Mouse (Mus musculus): ENCODE data around the gene Cd151.

Cd151 gene

GRCm38 (mm10) chr7:141475805-141476158, 8.6 kb downstream of the Cd151 start:
- DNase-seq = no peak

DNA sequence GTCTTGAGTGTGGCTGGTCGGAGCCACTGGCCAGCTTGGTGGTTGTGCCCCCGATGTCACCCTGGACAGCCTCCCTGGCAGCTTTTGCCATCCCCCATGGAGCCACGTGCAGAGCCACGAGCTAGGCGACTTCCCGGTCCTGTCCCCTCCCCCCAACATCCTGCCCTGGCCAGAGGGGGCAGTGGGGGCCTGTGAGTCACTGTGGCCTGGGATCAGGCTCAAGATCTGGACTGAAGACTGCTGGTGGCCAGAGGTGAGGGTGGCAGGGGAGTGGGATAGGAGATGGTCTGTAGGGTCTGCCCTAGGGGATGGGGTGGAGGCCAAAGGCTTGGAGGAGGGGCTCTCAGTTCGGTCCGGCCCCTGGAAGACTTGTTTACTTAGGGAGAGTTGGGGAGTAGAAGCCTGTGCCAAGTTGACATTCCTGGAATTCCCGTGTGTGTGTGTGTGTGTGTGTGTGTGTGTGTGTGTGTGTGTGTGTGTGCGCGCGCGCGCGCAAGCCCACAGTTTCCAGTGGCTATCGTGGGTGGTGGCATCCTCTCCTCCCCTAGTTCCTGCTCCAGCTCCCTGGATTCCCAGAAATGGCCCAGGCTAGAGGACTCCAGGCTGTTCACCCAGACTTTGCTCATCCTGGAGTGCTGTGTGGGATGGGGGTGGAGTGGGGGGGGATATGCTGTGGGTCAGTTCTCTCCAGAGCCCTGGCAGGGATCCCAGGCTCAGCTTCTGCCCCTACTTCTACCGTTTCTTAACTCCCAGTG, 9.2 kb downstream of the Cd151 start:
- DNase-seq = peak; percentile 57

- DNase-seq = no peak
Measured at GRCm38 (mm10) chr7:141476981-141477370, 9.8 kb downstream of the Cd151 start.

- no peak for DNase-seq
Measured at GRCm38 (mm10) chr7:141477578-141478269, 10.5 kb downstream of the Cd151 start.

DNA sequence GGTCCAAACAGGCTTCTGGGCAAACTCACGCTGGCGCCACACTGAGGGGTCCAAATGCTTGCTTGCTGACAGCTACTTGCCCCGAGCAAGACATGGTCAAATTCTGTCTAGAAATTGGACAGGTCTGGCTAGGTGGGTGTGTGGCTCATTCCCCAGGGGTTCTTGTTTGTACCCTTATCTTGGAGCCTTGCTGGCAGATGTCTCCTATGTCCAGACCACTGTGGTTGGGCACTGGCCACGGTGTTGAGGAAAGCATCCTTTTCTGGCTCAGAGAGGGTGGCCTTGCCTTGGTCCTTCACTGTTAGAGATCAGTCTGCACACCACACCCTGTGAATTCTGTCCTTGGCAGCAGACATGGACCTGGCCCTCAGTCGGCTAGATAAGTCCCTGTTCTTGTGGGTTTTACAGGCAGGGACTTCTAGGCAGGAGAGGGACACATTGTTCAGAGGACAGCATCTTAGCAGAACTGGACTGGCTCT, 11.1 kb downstream of the Cd151 start:
- no peak for DNase-seq

DNA sequence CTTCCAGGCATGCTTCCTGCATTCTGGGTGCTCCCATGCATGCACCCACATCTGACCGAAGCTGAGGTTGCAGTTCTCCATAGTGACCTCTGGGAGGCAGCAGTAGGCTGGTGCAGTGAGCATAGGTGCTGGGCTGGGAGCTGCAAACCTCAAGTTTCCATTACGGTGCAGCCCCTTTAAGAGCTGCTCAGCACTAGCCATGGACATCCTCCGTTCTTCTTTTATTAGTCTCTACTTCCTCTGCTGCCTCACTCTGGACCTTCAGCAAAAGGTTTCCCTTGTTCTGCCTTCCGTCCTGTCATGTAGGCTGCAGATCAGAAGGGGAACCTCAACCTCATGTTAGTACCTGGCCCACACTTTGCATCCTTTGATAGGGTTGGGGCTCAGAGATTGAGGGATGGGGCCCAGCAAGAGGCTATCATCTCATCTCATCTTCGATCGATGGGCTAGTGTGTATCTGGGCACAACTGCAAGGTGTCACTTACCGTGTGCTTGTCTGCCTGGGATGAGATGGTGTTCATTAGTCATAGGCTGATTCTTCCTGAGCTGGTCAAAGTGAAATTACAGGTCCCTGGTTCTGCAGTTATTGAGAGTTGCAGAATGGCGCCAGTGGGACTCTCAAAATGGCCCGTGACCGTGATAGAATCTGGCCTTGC, 13.8 kb downstream of the Cd151 start:
- DNase-seq = peak; percentile 84

DNA sequence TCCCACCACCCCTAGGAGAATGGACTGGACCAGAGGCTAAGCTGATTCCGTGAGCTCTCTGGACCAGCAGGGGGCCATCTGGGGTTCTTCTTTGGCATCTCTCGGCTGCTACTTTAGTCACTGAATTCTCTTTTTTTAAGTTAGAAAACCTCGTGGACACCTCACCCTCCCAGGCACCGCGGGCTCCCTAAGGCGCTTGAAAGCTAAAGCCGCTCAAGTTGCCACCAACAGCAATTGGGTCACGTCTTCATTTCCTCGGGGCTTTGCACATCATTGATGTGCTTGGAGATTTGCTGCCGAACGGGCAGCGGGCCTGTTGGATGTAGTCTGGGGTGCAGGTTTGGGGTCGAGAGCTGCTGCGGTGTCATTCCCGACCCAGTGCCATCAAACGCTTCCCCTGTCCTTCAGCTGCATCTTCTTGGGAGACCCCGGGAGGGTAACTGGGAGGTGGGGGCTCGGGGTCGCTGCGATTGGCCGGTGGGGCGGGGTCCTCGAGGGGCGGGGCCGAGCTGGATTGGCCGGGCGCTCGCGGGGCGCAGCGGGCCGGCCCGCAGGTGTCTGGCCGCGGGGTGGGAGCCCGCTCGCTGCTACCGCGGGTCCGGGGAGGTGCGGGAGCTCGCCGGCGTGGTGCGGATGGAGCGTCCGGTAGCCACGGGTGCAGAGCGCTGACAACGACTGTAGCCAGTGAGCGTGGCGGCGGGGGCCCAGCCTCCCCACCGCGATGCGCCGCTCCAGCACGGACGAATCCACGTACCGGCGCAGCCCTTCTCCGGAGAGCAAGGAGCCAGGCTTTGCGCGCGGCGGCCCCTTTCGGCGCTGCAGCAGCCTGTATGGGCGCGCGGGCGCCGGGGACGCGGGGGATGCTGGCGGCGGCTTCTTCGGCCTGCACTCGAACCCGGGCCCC, 14.6 kb downstream of the Cd151 start:
- DNase-seq = peak; percentile 70

DNA sequence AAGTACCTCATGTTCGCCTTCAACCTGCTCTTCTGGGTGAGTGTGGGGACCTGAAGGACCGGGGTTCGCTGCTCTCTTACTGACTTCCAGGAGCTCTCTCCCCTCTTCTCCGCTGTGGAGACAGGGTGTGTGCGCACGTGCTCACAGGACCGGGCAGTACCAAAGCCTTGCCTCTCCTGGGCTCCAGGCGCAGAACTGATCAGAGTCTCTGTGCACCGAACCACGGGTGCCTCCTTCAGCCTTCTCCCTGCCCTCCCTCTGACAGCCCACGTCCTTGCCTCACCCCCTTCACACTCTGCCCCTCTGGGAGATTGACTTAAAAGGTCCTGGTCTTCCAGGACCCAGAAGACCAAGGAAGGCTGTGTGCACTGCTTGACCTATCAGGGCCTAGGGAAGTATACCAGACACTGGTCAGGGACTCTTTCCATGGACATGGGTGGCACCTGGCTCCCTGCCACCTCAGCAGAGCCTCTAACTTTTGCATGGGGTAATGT, 15.4 kb downstream of the Cd151 start:
- no peak for DNase-seq

- DNase-seq = no peak
Measured at GRCm38 (mm10) chr7:141483114-141483653, 16.0 kb downstream of the Cd151 start.

- DNase-seq = no peak
Measured at GRCm38 (mm10) chr7:141484186-141485120, 17.3 kb downstream of the Cd151 start.

- no peak for DNase-seq
Measured at GRCm38 (mm10) chr7:141485186-141485585, 18.0 kb downstream of the Cd151 start.

DNA sequence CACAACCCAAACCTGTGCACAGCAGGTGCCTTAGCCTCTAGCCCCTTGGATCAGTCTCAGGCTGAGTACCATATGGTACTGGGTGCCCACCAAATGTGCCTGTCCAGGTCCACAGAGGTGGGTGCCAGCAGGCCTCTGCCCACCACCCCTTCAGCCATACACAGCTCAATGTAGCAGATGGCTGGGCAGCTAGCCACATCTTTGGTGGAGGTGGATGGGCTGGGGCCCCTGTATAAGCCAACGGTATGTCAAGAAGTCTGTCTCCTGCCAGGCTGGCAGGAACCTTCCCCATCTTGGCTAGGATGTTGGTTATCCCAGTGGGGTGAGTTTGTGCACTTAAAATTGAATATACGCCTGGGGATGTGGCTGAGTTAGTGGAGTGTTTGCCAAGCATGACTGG, 18.4 kb downstream of the Cd151 start:
- DNase-seq = peak; percentile 96

- DNase-seq = no peak
Measured at GRCm38 (mm10) chr7:141486239-141486638, 19.0 kb downstream of the Cd151 start.

- no peak for DNase-seq
Measured at GRCm38 (mm10) chr7:141487141-141487540, 19.9 kb downstream of the Cd151 start.

DNA sequence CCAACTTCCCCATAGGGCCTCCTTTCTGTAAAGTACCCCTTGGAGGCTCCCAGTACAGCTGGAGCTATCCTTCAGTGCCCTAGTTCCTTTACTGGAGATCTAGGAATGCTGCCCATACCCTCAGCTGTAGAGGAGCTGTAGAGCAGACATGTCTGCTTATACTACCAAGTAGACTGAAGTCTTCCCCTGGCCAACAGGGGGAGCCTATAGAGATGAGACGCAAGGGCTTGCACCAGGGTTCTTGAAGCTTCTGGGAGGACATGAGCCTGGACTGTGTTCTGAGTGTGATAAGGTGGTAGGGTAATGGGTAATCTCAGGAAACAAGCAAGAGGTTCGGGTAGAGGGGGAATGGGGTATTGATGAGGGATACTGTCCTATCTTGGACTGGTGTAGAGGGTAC, 24.0 kb downstream of the Cd151 start:
- no peak for DNase-seq

DNA sequence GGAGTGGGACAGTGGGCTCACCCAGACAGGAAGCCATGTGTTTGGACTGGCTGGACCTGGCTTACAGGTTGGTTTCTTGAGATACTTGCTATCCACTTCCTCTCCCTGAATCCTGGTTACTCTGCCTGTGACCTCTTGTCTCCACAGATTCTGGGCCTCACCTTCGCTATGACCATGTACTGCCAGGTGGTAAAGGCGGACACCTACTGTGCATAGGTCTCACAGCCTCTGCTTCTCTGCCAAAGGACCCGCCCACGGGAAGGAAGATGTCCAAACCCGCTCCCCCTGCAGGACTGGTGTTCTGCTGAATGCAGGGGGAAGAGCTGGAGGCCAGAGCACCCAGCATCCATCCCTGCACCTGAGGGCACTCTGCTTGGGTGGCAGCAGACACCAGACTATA, 25.5 kb downstream of the Cd151 start:
- DNase-seq = no peak

GRCm38 (mm10) chr7:141493729-141494128, 26.5 kb downstream of the Cd151 start:
- peak; percentile 20 for DNase-seq

DNA sequence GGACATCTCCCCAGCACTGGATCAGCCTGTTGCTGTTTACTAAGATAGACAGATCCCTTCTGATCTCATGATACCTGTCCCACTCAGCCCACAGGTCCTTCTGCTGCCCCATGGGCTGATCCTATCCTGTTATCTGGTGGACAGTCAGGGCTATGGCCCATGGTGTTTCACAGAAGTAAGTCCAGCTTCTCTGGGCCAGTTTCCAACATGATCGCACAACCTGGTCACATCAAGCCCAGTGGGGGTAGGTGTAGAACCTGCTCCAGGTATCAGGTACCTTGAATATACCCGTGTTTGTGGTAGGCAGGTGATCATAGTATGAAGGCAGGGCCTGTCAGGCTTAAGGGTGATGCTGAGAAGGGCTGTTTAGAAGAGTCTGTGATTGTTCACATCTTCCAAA, 28.2 kb downstream of the Cd151 start:
- no peak for DNase-seq

DNA sequence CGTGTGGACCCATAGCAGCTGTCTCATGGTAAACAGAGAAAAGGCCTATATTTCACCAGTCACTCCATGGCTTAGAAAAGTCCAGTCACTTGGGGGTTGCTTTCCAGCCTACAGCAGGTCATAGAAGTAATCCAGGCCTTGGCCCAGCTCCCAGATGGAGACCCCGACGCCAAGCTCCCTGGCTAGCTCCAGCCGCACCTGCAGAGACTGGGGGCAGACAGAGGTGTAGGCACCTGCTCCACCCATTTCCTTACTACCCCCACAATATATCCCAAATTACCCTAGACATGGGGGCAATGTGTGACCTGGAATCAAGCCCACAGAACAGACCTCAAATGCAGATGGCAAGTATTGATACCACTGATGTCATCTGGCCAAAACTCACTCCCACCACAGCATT, 28.7 kb downstream of the Cd151 start:
- DNase-seq = no peak

DNA sequence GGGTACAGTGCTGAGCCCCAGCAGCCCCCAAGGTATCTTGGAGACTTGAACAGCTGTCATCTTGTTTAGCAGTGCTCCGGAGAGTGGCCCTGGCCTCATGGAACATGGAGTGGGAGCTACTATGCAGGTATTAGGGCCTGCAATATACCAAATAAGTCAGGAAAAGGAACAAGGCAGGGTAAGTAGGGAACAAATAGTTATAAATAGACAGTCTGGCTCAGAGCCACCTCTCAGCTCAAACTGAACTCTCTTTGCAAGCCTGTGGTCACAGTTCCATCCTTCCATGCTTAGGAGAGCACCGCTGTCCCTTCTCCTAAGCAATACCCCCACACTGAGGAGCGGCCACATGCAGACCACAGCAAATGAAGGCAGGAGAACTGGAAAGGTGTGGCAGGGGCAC, 30.4 kb downstream of the Cd151 start:
- no peak for DNase-seq
